In the genomic region with DNA sequence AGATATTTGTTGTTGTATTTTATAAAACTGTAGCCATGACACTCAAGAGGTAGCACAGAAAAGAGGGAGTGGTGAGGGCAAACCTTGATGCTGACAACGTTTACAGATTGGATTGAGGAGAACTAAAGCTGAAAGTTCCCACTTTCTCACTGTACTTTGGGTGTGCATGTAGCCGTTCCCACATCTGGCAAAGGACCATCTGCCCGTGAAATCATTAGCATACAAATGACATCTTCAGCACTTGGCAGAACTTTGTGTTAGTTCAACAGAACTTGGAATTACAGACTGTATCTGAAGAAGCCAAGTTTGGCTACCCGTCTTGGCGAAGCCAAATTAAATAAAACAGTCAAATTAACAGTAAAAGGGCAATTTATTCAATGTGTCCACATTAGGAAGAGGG, we compare ENCODE assay signal across 13 mouse cellular contexts.
DNase-seq lines count a peak whose midpoint lies in the region; ATAC-seq lines count a peak whose summit lies in the region.
"Had no signal": no experiment of that assay in that cellular context is flagged by ENCODE, and none has a peak within 500 bp of the region (broad histone marks: within the 10 kb centered on the region; RNA-seq: fewer than 3 reads in every experiment).

No protein-coding gene starts in this region.

- no peak for ATAC-seq in heart, embryonic 11.5 days (replicated peaks; ENCODE audit: insufficient number of reproducible peaks, low FRiP score, low TSS enrichment)
- ATAC-seq: CD4-positive, CD25-positive, alpha-beta regulatory T cell, adult 4 months had no signal

- H3K4me3 ChIP-seq in heart, embryonic 11.5 days (ENCODE audit: low read depth, low read length): no peak overlapping the region
- H3K4me3 ChIP-seq: embryonic facial prominence, embryonic 10.5 days; hindbrain, embryonic 13.5 days; myocyte had no signal

- H3K4me1 ChIP-seq in heart, embryonic 11.5 days (ENCODE audit: control insufficient read depth, insufficient read depth, low read length): no peaks in the 10 kb centered on the region
- H3K4me1 ChIP-seq: embryonic facial prominence, embryonic 10.5 days; hindbrain, embryonic 13.5 days had no signal

- H3K9me3 ChIP-seq in heart, embryonic 11.5 days (replicated peaks; ENCODE audit: control insufficient read depth, low read length): no peaks in the 10 kb centered on the region
- H3K9me3 ChIP-seq: embryonic facial prominence, embryonic 10.5 days; hindbrain, embryonic 13.5 days had no signal

- DNase-seq in heart, adult 18-20 months: peak; percentile 46 to 48
- peak; percentile 2 for DNase-seq in lung, postnatal 36 days
- no peak for DNase-seq in lung, postnatal 25 days (ENCODE audit: low spot score)
- DNase-seq in gastrocnemius, postnatal 25 days: peak; percentile 24
- DNase-seq in kidney, postnatal 36 days: peak; percentile 8 to 31
- DNase-seq in retina, embryonic 14.5 days (ENCODE audit: low spot score): no peak
- DNase-seq: adrenal gland, adult 2 months; thymus, postnatal 14 days had no signal

- 78% methylated on average over 5 of the region's 5 CpGs for WGBS in heart, embryonic 11.5 days (ENCODE audit: insufficient replicate concordance)

- no peaks in the 10 kb centered on the region for H3K27me3 ChIP-seq in heart, embryonic 11.5 days (ENCODE audit: control insufficient read depth, insufficient read depth, low read length)
- H3K27me3 ChIP-seq: hindbrain, embryonic 13.5 days had no signal

- no peak overlapping the region for H3K27ac ChIP-seq in heart, embryonic 11.5 days (ENCODE audit: low read depth, low read length)
- H3K27ac ChIP-seq: embryonic facial prominence, embryonic 10.5 days; hindbrain, embryonic 13.5 days had no signal

- no peak overlapping the region for H3K4me2 ChIP-seq in heart, embryonic 11.5 days
- H3K4me2 ChIP-seq: hindbrain, embryonic 13.5 days had no signal

- H3K9ac ChIP-seq in heart, embryonic 11.5 days (ENCODE audit: low read depth, low read length): no peak overlapping the region
- H3K9ac ChIP-seq: hindbrain, embryonic 13.5 days had no signal

- no peaks in the 10 kb centered on the region for H3K36me3 ChIP-seq in heart, embryonic 11.5 days (ENCODE audit: control insufficient read depth, insufficient read depth, low read length)
- H3K36me3 ChIP-seq: embryonic facial prominence, embryonic 10.5 days; hindbrain, embryonic 13.5 days had no signal

Comparison
In these comparisons a context has a peak if more than half of its experiments do, and no peak if none do; other contexts are left out.
1. DNase-seq: peak in heart, adult 18-20 months (2 of 2), lung, postnatal 36 days (single experiment), gastrocnemius, postnatal 25 days (single experiment) and kidney, postnatal 36 days (2 of 2); none in lung, postnatal 25 days (single experiment) and retina, embryonic 14.5 days (single experiment).